Mouse (Mus musculus): ENCODE measurements around the gene Amy1.
A peak's percentile ranks its signal among the peaks of the same experiment; 100 is the strongest.
"Not testable (repeated sequence)": the region's sequence is repeated elsewhere in the genome, so short reads cannot be mapped to it uniquely, and the experiment has no call there.

Gene Amy1

GRCm38 (mm10) chr3:113606599-113606998 is at the start of gene Amy1:
Gene Amy1 (minus strand): TSS chr3:113606699.
- no peak for DNase-seq

GRCm38 (mm10) chr3:113654335-113654734 is 47.8 kb upstream of the Amy1 start:
- no peak for DNase-seq

GRCm38 (mm10) chr3:113651386-113651785 is 44.9 kb upstream of the Amy1 start:
- DNase-seq: not testable (repeated sequence)

GRCm38 (mm10) chr3:113639545-113639944 is 33.0 kb upstream of the Amy1 start:
- no peak for DNase-seq

DNA sequence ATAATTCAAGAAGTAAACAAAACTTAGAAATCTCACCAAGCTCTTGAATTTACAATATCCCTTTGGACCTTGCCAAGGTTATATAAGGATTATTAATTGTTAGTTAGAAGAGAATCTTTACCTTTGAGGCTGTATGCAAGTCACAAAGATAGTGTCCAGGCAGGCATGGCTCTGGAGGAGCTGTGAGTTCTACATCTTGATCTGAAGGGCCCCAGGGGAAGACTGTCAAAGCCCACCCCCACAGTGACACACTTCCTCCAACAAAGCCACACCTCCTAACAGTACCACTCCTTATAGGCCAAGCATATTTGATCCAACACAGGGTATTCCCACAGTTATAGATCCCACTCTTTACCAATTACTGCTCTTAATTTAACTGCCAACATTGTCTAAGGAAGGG is 27.7 kb upstream of the Amy1 start:
- DNase-seq: no peak

- DNase-seq: no peak
These were observed 25.1 kb upstream of the Amy1 start for GRCm38 (mm10) chr3:113631611-113632010.

GRCm38 (mm10) chr3:113630564-113630963 is 24.1 kb upstream of the Amy1 start:
- no peak for DNase-seq

GRCm38 (mm10) chr3:113629606-113630359 is 23.3 kb upstream of the Amy1 start, which contains the start of gene Rnpc3:
Gene Rnpc3 (minus strand): TSS chr3:113630149.
- peak; percentile 93 for DNase-seq

GRCm38 (mm10) chr3:113590844-113591243 is 15.7 kb downstream of the Amy1 start:
- DNase-seq: no peak

- no peak for DNase-seq
These were observed 31.9 kb downstream of the Amy1 start for GRCm38 (mm10) chr3:113574578-113574977.

GRCm38 (mm10) chr3:113574138-113574537 is 32.4 kb downstream of the Amy1 start:
- no peak for DNase-seq

DNA sequence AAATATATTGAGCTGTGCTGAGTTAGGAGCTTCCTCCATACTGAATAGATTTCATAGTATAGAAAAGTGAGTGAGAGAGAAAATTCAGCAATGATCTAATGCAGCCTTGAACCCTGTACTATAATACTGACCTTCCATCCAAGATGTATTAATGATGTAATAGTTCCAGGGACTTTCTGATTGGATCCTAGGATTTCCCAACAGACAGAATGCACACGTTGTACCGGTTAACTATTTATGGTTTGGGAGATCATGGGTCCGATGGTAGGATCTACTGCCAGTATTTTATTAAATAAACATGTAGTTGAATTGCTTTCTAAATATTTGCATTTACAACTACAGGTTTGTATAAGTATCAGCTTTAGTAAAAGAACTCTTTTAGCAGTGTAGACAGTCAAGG is 34.3 kb downstream of the Amy1 start:
- DNase-seq: no peak

- no peak for DNase-seq
These were observed 66.8 kb downstream of the Amy1 start for GRCm38 (mm10) chr3:113539692-113540091.

DNA sequence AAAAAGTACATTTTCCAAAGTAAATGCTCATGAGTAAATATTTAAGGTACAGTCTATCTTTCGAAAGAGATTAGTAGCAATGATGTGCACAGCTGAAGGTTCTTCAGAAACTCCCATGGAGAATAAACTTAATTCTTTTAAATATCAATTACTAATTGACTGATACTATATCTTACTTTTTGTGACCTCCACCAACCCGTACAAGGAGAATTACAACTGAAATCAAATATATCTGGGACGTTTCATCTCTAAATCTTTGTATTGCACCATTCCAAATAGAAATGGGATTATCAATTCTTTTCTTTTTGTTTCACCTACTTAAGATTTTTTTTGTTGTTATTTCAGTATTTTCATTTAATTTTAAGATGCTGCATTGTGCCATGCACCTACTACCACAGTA is 74.2 kb downstream of the Amy1 start, which contains the start of gene Amy2a1:
TSS of gene Amy2a1 (minus strand) at position 101 of the 400 bp plus-strand sequence.
- DNase-seq: not testable (repeated sequence)
